Mouse (Mus musculus) gastrocnemius, postnatal 14 days (tissue): Measurements from ENCODE around the gene Ccdc3. TPM values are rescaled to one million over a fixed set of nuclear protein-coding genes. Genes with fewer than 3 reads are reported as not detected.

Source experiments
- DNase-seq: peaks from one replicate; pipeline ENCODE4 v3.0.0; 2021; ENCODE audit warnings: mixed read lengths
- intact Hi-C: fragments of 180-260 bp; cut with DNase I; formaldehyde crosslinking; loops from one replicate; pipeline ENCODE4 v1.15.1; 2025; ENCODE audit warnings: low total_unique reads
- total RNA-seq, 2 experiments: library from RNA; stranded (reverse); gene quantifications; 2 replicates each; pipeline ENCODE4 v1.2.3; 2021

Ccdc3 gene
- total RNA-seq, 2 experiments from 2014 or later = 7.5 to 8.8 TPM

- no peak for DNase-seq
- intact Hi-C loops = no loop called here
These were observed 10.3 kb downstream of the Ccdc3 start for GRCm38 (mm10) chr2:5147907-5148306.

GRCm38 (mm10) chr2:5154711-5155110, 17.1 kb downstream of the Ccdc3 start:
- intact Hi-C loops = no loop called here
- DNase-seq = no peak

- intact Hi-C loops = no loop called here
- DNase-seq = no peak
These were observed 22.8 kb downstream of the Ccdc3 start for GRCm38 (mm10) chr2:5160236-5160848.

- no peak for DNase-seq
- intact Hi-C loops = no loop called here
These were observed 23.6 kb downstream of the Ccdc3 start for GRCm38 (mm10) chr2:5161002-5161745.

GRCm38 (mm10) chr2:5161908-5162674, 24.5 kb downstream of the Ccdc3 start:
- DNase-seq = no peak
- intact Hi-C loops = no loop called here

GRCm38 (mm10) chr2:5162756-5163155, 25.2 kb downstream of the Ccdc3 start:
- intact Hi-C loops = no loop called here
- DNase-seq = no peak

- DNase-seq = no peak
- intact Hi-C loops = no loop called here
These were observed 28.4 kb downstream of the Ccdc3 start for GRCm38 (mm10) chr2:5165941-5166361.

- DNase-seq = no peak
- intact Hi-C loops = no loop called here
These were observed 29.2 kb downstream of the Ccdc3 start for GRCm38 (mm10) chr2:5166796-5167195.

- no peak for DNase-seq
- intact Hi-C loops = no loop called here
These were observed 33.2 kb downstream of the Ccdc3 start for GRCm38 (mm10) chr2:5170815-5171214.

- DNase-seq = no peak
- intact Hi-C loops = no loop called here
These were observed 33.9 kb downstream of the Ccdc3 start for GRCm38 (mm10) chr2:5171301-5172000.

- DNase-seq = no peak
- intact Hi-C loops = no loop called here
These were observed 35.2 kb downstream of the Ccdc3 start for GRCm38 (mm10) chr2:5172773-5173172.

GRCm38 (mm10) chr2:5174716-5175115, 37.1 kb downstream of the Ccdc3 start:
- intact Hi-C loops = no loop called here

GRCm38 (mm10) chr2:5181462-5182443, 44.2 kb downstream of the Ccdc3 start:
- DNase-seq = no peak
- intact Hi-C loops = no loop called here

More at GRCm38 (mm10) chr2:5174716-5175115, 37.1 kb downstream of the Ccdc3 start:
- DNase-seq = no peak

- no peak for DNase-seq
- intact Hi-C loops = no loop called here
These were observed 46.6 kb downstream of the Ccdc3 start for GRCm38 (mm10) chr2:5184166-5184565.

- no peak for DNase-seq
- intact Hi-C loops = no loop called here
These were observed 48.1 kb downstream of the Ccdc3 start for GRCm38 (mm10) chr2:5185631-5186030.

GRCm38 (mm10) chr2:5192156-5192555, 54.6 kb downstream of the Ccdc3 start:
- intact Hi-C loops = no loop called here
- DNase-seq = no peak

GRCm38 (mm10) chr2:5193071-5193470, 55.5 kb downstream of the Ccdc3 start:
- no peak for DNase-seq
- intact Hi-C loops = no loop called here

- DNase-seq = no peak
- intact Hi-C loops = no loop called here
These were observed 57.2 kb downstream of the Ccdc3 start for GRCm38 (mm10) chr2:5194701-5195215.

GRCm38 (mm10) chr2:5197486-5197885, 59.9 kb downstream of the Ccdc3 start:
- no peak for DNase-seq
- intact Hi-C loops = no loop called here
